Mouse (Mus musculus): ENCODE results near the gene Adarb1. TPM values are rescaled to one million over a fixed set of nuclear protein-coding genes. Genes with fewer than 3 reads are reported as not detected.
A peak's percentile ranks its signal among the peaks of the same experiment; 100 is the strongest.

Gene Adarb1
- 38.9 and 49.1 TPM in 2 replicates for polyA plus RNA-seq (2014; fragmentation: Nextera tagmentation; extraction: Ambion mirVana)

DNA sequence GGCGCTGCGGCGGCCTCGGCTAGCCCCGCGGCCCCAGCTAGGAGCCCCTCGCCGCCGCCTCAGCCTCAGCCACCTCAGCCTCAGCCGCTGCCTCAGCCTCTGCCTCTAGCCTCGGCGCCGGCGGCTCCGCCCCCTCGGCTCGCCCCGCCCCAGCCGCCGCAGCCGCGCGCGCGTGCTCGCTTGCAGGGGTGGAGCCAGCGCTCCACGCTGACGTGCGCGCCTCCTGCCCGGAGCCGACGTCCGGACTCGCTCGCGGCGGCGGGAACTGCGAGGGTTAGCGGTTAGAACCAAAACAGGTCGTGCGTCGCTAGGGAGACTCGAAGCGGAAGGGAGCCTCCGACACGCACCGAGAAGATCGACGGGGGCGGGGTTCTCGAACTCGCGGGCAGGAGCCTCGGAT, at the start of gene Adarb1:
Adarb1 (minus strand) TSS at position 133 of the 400 bp plus-strand sequence.
- TF ChIP-seq CTCF (IDR thresholded peaks at IDR 0.05; ENCODE audit: low read depth), result no peak
- Histone ChIP-seq H3K4me1 (ENCODE audit: insufficient read depth) (no peaks in the 10 kb centered on the region; the same call in 1 of the 2 replicates), H3K27me3 (ENCODE audit: insufficient read depth, low read length) (peaks cover 15% of the 10 kb centered on the region; the same call in 1 of the 2 replicates), H3K4me3 (ENCODE audit: low read depth, low read length) (peak within 1 kb of the TSS; percentile 79), H3K27ac (ENCODE audit: low read depth) (peak within 1 kb of the TSS; percentile 68; the same call in 1 of the 2 replicates), H3K4me2 (peak within 1 kb of the TSS; percentile 89), H3K9me3 (ENCODE audit: low read depth, low read length) (no peaks in the 10 kb centered on the region), H3K36me3 (ENCODE audit: insufficient read depth) (no peaks in the 10 kb centered on the region), H3K9ac (peak within 1 kb of the TSS; percentile 68)
- peak; percentile 96 for DNase-seq
- WGBS, result under 1% methylated on average over 51 of the region's 57 CpGs
- peak; percentile 92 for ATAC-seq (ENCODE audit: insufficient read depth)

DNA sequence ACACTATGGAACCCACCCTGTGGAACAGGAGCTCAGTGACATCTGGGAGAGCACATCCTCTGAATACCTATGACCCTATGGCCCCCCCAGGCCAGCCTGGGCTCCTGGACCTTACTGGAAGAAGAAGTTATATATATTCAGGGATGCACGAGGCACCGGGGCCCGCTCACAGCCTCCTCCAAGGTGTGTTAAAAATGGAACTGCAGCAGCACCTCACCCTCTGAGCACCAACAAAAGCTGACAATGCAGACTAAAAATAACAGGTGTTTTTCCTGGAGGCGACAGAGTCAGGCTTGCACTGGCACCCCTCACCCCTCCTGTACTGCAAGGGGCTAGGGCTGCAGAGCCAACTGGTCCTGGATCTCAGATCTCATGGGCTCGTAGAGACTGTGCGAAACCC, 49.3 kb upstream of the Adarb1 start:
- H3K4me1 ChIP-seq (ENCODE audit: insufficient read depth), result peaks cover 20% of the 10 kb centered on the region
- no peaks in the 10 kb centered on the region for H3K36me3 ChIP-seq (ENCODE audit: insufficient read depth)
- no peaks in the 10 kb centered on the region for H3K9me3 ChIP-seq (ENCODE audit: low read depth, low read length)
- no peak for ATAC-seq (ENCODE audit: insufficient read depth)
- no peak overlapping the region for H3K27ac ChIP-seq (ENCODE audit: low read depth)
- no peak overlapping the region for H3K9ac ChIP-seq
- no peak overlapping the region for H3K4me3 ChIP-seq (ENCODE audit: low read depth, low read length)
- DNase-seq, result no peak
- no peaks in the 10 kb centered on the region for H3K27me3 ChIP-seq (ENCODE audit: insufficient read depth, low read length)
- TF ChIP-seq CTCF (IDR thresholded peaks at IDR 0.05; ENCODE audit: low read depth), result no peak
- 79% methylated on average over 6 of the region's 6 CpGs for WGBS
- no peak overlapping the region for H3K4me2 ChIP-seq

- H3K27ac ChIP-seq (ENCODE audit: low read depth), result peak overlapping the region; percentile 74
- H3K4me1 ChIP-seq (ENCODE audit: insufficient read depth), result peaks cover 15% of the 10 kb centered on the region
- DNase-seq, result no peak
- H3K4me3 ChIP-seq (ENCODE audit: low read depth, low read length), result no peak overlapping the region
- no peak overlapping the region for H3K9ac ChIP-seq
- H3K36me3 ChIP-seq (ENCODE audit: insufficient read depth), result no peaks in the 10 kb centered on the region
- no peak for TF ChIP-seq CTCF (IDR thresholded peaks at IDR 0.05; ENCODE audit: low read depth)
- ATAC-seq (ENCODE audit: insufficient read depth), result no peak
- no peak overlapping the region for H3K4me2 ChIP-seq
- WGBS, result 71% methylated on average over 5 of the region's 5 CpGs
- H3K27me3 ChIP-seq (ENCODE audit: insufficient read depth, low read length), result no peaks in the 10 kb centered on the region
- H3K9me3 ChIP-seq (ENCODE audit: low read depth, low read length), result no peaks in the 10 kb centered on the region
These were observed 47.8 kb upstream of the Adarb1 start for GRCm38 (mm10) chr10:77465902-77466301.

DNA sequence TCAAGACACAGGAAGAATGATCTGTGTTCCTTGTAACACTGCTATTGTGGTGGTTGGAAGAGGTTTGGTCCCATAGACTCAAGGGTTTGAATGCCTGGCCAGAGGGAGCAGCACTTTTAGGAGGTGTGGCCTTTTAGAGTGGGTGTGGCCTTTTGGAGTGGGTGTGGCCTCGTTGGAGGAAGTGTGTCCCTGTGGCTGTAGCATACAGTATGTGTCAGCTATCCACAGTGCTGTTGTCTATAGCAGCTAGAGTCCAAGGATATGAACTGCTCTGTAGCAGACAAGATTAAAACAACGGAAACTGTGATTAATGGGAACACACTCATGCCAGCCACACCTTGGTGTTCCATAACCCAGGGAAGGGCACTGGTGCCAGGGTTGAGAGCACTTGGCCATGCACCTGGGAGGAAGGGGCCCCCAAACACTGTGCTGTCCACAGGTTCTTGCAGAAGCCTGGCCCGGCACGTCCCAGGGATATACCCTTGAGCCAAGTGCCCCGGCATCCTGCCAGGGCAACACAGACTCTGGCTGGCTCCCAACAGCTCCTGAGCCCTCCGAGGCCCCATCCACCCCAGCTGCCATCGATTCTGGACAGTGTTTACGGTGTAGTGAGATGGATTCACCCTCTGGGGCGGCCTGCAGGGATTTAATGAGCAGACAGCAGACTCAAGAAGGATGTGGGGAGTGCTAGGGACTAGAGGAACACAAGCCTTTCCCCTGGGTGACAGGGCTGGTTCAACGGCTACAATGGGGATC, 46.3 kb upstream of the Adarb1 start:
- peak; percentile 94 for ATAC-seq (ENCODE audit: insufficient read depth)
- 28% methylated on average over 10 of the region's 10 CpGs for WGBS
- Histone ChIP-seq H3K27ac (ENCODE audit: low read depth) (peak overlapping the region; percentile 74), H3K36me3 (ENCODE audit: insufficient read depth) (no peaks in the 10 kb centered on the region), H3K9ac (no peak overlapping the region), H3K4me3 (ENCODE audit: low read depth, low read length) (no peak overlapping the region), H3K4me2 (no peak overlapping the region), H3K27me3 (ENCODE audit: insufficient read depth, low read length) (no peaks in the 10 kb centered on the region), H3K4me1 (ENCODE audit: insufficient read depth) (peaks cover 15% of the 10 kb centered on the region), H3K9me3 (ENCODE audit: low read depth, low read length) (no peaks in the 10 kb centered on the region)
- DNase-seq, result peak; percentile 95
- no peak; the same call in 1 of the 2 replicates for TF ChIP-seq CTCF (IDR thresholded peaks at IDR 0.05; ENCODE audit: low read depth)

DNA sequence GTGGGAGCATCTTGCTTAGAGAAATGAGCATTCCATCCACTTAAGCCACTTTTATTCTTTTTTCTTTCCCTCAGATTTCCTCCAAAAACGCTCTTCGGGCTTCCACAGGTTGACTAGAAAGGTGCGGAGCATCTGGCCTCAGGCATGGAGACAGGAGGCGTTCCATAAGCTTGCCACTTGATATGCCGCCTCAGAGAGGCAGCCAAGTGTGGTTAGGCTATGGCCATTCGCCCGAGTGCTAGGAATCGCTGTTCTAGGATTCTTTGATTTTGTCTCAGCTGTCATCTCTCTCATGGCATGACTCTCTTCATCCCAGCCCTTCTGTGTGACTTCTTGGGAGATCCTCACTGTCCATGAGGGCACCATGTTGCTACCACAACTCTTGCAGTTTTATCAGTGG, 43.1 kb upstream of the Adarb1 start:
- no peak overlapping the region for H3K27ac ChIP-seq (ENCODE audit: low read depth)
- H3K27me3 ChIP-seq (ENCODE audit: insufficient read depth, low read length), result no peaks in the 10 kb centered on the region
- H3K4me2 ChIP-seq, result no peak overlapping the region
- no peak overlapping the region for H3K4me3 ChIP-seq (ENCODE audit: low read depth, low read length)
- no peak overlapping the region for H3K9ac ChIP-seq
- H3K9me3 ChIP-seq (ENCODE audit: low read depth, low read length), result no peaks in the 10 kb centered on the region
- H3K4me1 ChIP-seq (ENCODE audit: insufficient read depth), result peaks cover 12% of the 10 kb centered on the region; the same call in 1 of the 2 replicates
- no peaks in the 10 kb centered on the region for H3K36me3 ChIP-seq (ENCODE audit: insufficient read depth)
- WGBS, result 84% methylated on average over 8 of the region's 8 CpGs
- no peak for DNase-seq
- ATAC-seq (ENCODE audit: insufficient read depth), result no peak
- TF ChIP-seq CTCF (IDR thresholded peaks at IDR 0.05; ENCODE audit: low read depth), result no peak

GRCm38 (mm10) chr10:77457701-77458100, 39.6 kb upstream of the Adarb1 start:
- Histone ChIP-seq H3K4me2 (no peak overlapping the region), H3K27me3 (ENCODE audit: insufficient read depth, low read length) (no peaks in the 10 kb centered on the region), H3K36me3 (ENCODE audit: insufficient read depth) (no peaks in the 10 kb centered on the region), H3K9ac (no peak overlapping the region), H3K9me3 (ENCODE audit: low read depth, low read length) (no peaks in the 10 kb centered on the region), H3K27ac (ENCODE audit: low read depth) (no peak overlapping the region), H3K4me1 (ENCODE audit: insufficient read depth) (peaks cover 5% of the 10 kb centered on the region; the same call in 1 of the 2 replicates), H3K4me3 (ENCODE audit: low read depth, low read length) (no peak overlapping the region)
- DNase-seq, result no peak
- 76% methylated on average over 3 of the region's 3 CpGs for WGBS
- TF ChIP-seq CTCF (IDR thresholded peaks at IDR 0.05; ENCODE audit: low read depth), result no peak
- no peak for ATAC-seq (ENCODE audit: insufficient read depth)

DNA sequence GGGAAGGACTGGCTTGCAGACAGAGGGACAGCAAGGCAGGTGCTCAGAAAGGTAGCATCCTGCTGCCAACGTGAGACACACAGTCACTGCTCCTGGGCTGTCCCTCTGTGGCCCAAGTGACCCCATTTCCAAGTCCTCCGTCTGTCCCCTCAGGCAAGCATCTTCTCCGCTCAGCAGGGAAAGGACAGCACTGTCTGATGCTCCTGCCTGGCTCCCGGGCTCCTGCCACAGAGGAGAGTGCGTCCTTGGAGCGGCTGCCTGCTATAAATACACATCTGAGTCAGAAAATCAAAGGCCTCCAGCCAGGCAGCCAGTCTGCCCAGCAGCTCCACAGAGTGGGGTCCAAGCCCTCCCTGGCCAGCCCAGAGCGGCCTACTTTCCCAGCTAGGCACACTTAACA, 38.4 kb upstream of the Adarb1 start:
- no peak overlapping the region for H3K4me2 ChIP-seq
- peak overlapping the region; percentile 30; the same call in 1 of the 2 replicates for H3K27ac ChIP-seq (ENCODE audit: low read depth)
- H3K27me3 ChIP-seq (ENCODE audit: insufficient read depth, low read length), result no peaks in the 10 kb centered on the region
- no peak for ATAC-seq (ENCODE audit: insufficient read depth)
- H3K9ac ChIP-seq, result no peak overlapping the region
- TF ChIP-seq CTCF (IDR thresholded peaks at IDR 0.05; ENCODE audit: low read depth), result no peak
- H3K4me1 ChIP-seq (ENCODE audit: insufficient read depth), result peaks cover 5% of the 10 kb centered on the region; the same call in 1 of the 2 replicates
- no peaks in the 10 kb centered on the region for H3K9me3 ChIP-seq (ENCODE audit: low read depth, low read length)
- no peak for DNase-seq
- no peak overlapping the region for H3K4me3 ChIP-seq (ENCODE audit: low read depth, low read length)
- 70% methylated on average over 7 of the region's 7 CpGs for WGBS
- H3K36me3 ChIP-seq (ENCODE audit: insufficient read depth), result no peaks in the 10 kb centered on the region

All from lung, embryonic 14.5 days (tissue).